Mouse (Mus musculus) liver, postnatal 0 days (tissue): ENCODE measurements around the gene Mthfd1l. TPM values are rescaled to one million over a fixed set of nuclear protein-coding genes. Genes with fewer than 3 reads are reported as not detected.

Experiments used
- ATAC-seq: fragments of 200-750 bp; cut with Nextera tagmentation; 2 replicates; pipeline ENCODE4 v1.8.0; 2017; ENCODE audit warnings: mild to moderate bottlenecking, moderate library complexity
- DNase-seq: peaks from one replicate; pipeline ENCODE4 v3.0.0-alpha.2; 2016
- H3K27ac ChIP-seq: fragments of 300-500 bp; sonication (generic); 2 replicates; pipeline ENCODE4 v1.5.1; 2014; ENCODE audit warnings: antibody characterized with exemption, moderate library complexity, mild to moderate bottlenecking, low read depth
- H3K27me3 ChIP-seq: fragments of 300-500 bp; sonication (generic); 2 replicates; pipeline ENCODE4 v1.6.1; 2014; ENCODE audit warnings: low read length, control low read depth, mixed read lengths; ENCODE audit not compliant: insufficient read depth
- H3K36me3 ChIP-seq: fragments of 300-500 bp; sonication (generic); replicated peaks from 2 replicates; pipeline ENCODE4 v1.6.1; 2014; ENCODE audit warnings: mild to moderate bottlenecking, control low read depth, low read length, moderate library complexity, mixed read lengths; ENCODE audit not compliant: insufficient read depth
- H3K4me1 ChIP-seq: fragments of 300-500 bp; sonication (generic); 2 replicates; pipeline ENCODE4 v1.6.1; 2014; ENCODE audit warnings: antibody characterized with exemption, mild to moderate bottlenecking, control low read depth; ENCODE audit not compliant: insufficient read depth
- H3K4me2 ChIP-seq: fragments of 300-500 bp; sonication (generic); 2 replicates; pipeline ENCODE4 v1.6.1; 2014; ENCODE audit warnings: low read depth, mild to moderate bottlenecking, low read length, moderate library complexity, mixed read lengths
- H3K4me3 ChIP-seq: fragments of 300-500 bp; sonication (generic); 2 replicates; pipeline ENCODE4 v1.5.1; 2014; ENCODE audit warnings: low read depth, low read length
- H3K9ac ChIP-seq: fragments of 300-500 bp; sonication (generic); replicated peaks from 2 replicates; pipeline ENCODE4 v1.6.1; 2014; ENCODE audit warnings: mild to moderate bottlenecking, moderate library complexity
- H3K9me3 ChIP-seq: fragments of 300-500 bp; sonication (generic); 2 replicates; pipeline ENCODE4 v1.6.1; 2016; ENCODE audit warnings: mild to moderate bottlenecking, control low read depth, low read length, mixed read lengths
- CTCF ChIP-seq: sonication (generic); IDR thresholded peaks from 2 replicates; pipeline ENCODE4 v1.5.1; 2016; ENCODE audit warnings: antibody characterized with exemption, low read depth
- EP300 ChIP-seq: IDR thresholded peaks from 2 replicates; pipeline ENCODE4 v1.6.1; 2016; ENCODE audit warnings: antibody characterized with exemption, low read depth, mild to moderate bottlenecking
- WGBS: fragments of 180-500 bp; shearing (Covaris S2); extraction: QIAGEN DNeasy Blood & Tissue Kit; methylation state at CpG from one replicate; pipeline ENCODE4 v1.1.7; 2014; ENCODE audit not compliant: insufficient replicate concordance; 5-methylcytosine and 5-hydroxymethylcytosine counted together
- polyA plus RNA-seq: library from polyadenylated mRNA; unstranded; fragments of >200 nt; fragmentation: Nextera tagmentation; extraction: Ambion mirVana; gene quantifications from 2 replicates; pipeline ENCODE4 v1.2.1, GENCODE M21; 2015

Gene Mthfd1l
- polyA plus RNA-seq, 1 experiment from 2014 or later = 8.4 TPM

DNA sequence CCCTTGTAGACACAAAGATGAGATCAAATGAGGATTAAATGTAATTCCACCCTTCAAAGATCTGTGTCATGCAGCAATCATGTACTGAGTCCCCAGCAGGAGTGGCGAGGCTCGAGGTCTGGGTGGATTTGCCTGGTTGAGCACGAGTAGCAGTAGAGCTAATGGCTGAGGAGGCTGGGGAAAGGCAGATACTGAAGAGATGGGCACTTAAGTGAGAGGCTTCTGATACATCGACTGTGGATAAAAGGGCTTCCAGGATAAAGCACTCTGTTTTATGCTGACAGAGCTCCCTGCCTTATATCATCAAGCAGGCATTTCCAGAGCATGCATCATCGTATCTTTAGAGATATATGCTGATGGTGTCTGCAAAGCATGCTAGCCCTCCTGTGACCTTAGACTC, 84.9 kb downstream of the Mthfd1l start:
- Histone ChIP-seq H3K4me3 (no peak overlapping the region), H3K27ac (no peak overlapping the region), H3K27me3 (no peaks in the 10 kb centered on the region), H3K36me3 (peaks cover 15% of the 10 kb centered on the region), H3K4me1 (no peaks in the 10 kb centered on the region), H3K4me2 (no peak overlapping the region), H3K9ac (no peak overlapping the region), H3K9me3 (no peaks in the 10 kb centered on the region)
- WGBS = 84% methylated on average over 5 of the region's 5 CpGs
- TF ChIP-seq CTCF (no peak), EP300 (no peak)
- ATAC-seq = no peak
- DNase-seq = no peak

DNA sequence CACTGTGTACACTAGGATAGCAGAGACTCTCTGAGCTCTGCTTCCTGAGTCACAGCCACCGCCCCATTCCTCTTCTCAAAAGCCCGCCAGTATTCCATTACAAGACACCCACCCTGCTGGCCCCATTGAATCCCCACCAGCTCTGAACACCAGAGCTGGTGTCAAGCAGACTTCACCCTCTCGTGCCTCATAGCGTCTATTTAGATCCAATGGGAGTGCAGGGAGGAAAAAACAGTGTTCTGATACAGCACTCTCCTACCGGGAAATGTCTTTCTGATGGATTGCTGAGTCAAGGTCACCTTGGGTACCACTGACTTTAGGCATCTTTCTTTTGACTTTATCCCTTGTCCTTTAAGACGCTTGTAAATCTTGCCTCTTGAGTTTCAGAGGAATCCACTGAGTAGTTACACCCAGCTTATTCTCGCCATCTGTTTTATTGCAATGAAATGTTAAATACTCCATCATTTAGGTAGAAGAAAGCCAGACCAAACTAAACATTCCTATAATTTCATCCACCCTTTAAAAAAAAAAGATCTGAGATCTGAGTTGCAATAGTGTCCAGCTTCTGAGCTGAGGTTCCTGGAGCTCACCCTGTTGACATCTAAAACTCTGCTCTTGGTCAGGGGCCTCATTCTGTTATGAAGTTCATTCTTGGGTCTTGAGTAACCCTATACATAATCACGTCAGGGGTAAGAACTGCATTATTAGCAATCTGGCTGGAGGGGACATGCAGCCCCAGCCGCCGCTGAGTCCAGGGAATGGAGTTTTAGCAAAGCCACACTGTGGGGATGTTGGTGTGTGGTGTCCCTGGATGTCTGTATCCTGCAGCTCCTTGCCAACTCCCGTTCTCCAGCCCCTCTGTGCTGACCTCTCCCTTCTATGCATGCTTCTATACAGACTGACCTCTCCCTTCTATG, 88.4 kb downstream of the Mthfd1l start:
- Histone ChIP-seq H3K4me1 (no peaks in the 10 kb centered on the region), H3K9me3 (no peaks in the 10 kb centered on the region), H3K27me3 (no peaks in the 10 kb centered on the region), H3K9ac (no peak overlapping the region), H3K27ac (no peak overlapping the region), H3K4me2 (no peak overlapping the region), H3K4me3 (no peak overlapping the region), H3K36me3 (peaks cover 17% of the 10 kb centered on the region)
- DNase-seq (no peak), ATAC-seq (no peak)
- WGBS = 80% methylated on average over 11 of the region's 11 CpGs
- TF ChIP-seq EP300 = no peak
- TF ChIP-seq CTCF = no peak

DNA sequence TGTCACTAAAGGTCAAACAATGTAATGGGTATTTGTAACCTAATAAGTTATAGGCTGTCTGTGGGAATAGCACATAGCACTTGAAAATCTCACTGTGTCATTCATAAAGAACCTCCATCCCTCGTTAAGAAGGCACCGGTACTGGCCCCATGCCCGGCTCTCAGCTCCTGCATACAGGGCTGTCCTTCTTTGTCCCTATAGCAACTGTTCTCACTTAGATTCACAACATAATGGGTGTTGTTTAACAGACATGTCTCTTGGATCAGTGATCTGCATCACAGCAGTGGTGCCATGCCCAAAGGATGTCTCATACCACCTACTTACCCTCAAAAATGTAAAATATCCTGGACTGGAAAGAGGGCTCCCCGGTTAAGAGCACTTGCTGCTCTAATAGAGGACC, 90.6 kb downstream of the Mthfd1l start:
- Histone ChIP-seq H3K4me2 (no peak overlapping the region), H3K36me3 (peaks cover 6% of the 10 kb centered on the region), H3K9me3 (no peaks in the 10 kb centered on the region), H3K27me3 (no peaks in the 10 kb centered on the region), H3K4me3 (no peak overlapping the region), H3K27ac (no peak overlapping the region), H3K4me1 (no peaks in the 10 kb centered on the region), H3K9ac (no peak overlapping the region)
- TF ChIP-seq CTCF = no peak
- no peak for TF ChIP-seq EP300
- DNase-seq (no peak), ATAC-seq (no peak)
- WGBS = 92% methylated on average over 4 of the region's 4 CpGs

DNA sequence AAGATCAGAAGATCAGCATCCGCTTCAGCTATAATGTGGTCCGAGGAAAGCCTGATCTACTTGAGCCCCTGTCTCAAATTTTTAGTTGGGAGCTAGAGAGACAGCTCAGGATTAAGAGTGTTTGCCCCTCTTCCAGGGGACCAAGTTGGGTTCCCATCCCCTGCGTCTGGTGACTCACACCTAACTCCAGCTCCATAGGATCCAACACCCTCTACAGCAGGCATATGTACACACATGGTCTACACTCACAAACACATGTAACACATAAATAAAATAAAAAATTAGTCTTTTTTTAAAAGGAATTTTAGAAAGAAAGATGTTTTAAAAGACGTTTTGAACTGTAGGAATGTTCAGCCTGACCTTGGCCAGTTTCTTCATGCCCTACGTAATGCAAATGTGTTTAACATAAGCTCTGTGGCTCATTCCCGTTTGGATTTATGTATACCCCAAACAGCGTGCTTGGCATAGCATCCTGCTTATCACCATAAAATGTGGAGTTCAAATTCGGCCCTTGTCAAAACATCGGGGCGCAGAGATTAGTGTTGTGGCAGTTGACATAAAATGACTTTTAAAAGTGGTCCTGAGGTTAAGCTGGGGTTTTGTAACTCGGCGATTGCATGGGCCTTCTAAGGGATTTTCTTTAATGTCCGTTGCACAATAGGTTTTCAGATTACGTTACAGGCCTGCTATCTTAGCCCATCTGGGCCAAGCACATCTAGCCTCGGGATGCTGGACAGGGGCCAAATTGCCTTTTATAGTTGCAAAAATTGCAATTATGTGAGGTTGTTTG, 92.6 kb downstream of the Mthfd1l start:
- H3K4me1 ChIP-seq = no peaks in the 10 kb centered on the region
- 65% methylated on average over 15 of the region's 15 CpGs for WGBS

DNA sequence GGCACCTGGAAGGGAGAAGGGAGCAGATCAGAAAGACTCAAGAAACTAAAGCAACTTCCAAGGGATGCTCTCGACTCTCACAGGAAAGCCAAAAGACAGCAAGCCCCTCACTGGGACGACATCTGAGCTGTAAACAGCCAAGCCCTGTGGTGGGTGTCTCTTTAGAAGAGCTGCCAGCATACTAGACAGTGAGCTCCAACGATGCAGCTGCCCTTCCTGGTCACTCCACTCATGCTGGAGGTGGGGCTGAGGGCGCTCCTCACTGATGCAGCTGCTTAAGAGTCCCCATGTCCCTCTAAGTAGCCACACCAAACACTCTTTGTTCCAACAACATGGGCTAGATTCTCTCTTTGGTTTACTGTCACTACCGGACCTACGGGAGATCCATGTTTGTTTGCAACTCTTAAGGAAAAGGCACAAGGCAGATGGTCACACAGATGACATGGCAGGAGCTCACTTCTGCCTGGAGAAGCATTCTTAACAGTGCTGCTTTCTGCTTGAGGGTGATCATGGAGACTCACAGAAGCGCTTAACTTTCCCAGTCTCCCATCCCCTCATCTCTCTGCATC, 96.4 kb downstream of the Mthfd1l start:
- Histone ChIP-seq H3K9me3 (no peaks in the 10 kb centered on the region), H3K36me3 (no peaks in the 10 kb centered on the region), H3K27me3 (no peaks in the 10 kb centered on the region), H3K27ac (no peak overlapping the region), H3K4me2 (no peak overlapping the region), H3K4me3 (no peak overlapping the region), H3K9ac (no peak overlapping the region), H3K4me1 (no peaks in the 10 kb centered on the region)
- no peak for TF ChIP-seq EP300
- no peak for TF ChIP-seq CTCF
- DNase-seq (no peak), ATAC-seq (no peak)
- 81% methylated on average over 7 of the region's 7 CpGs for WGBS

More for the DNA sequence above, 92.6 kb downstream of the Mthfd1l start:
- Histone ChIP-seq H3K27ac (no peak overlapping the region), H3K9ac (no peak overlapping the region), H3K4me2 (no peak overlapping the region), H3K4me3 (no peak overlapping the region), H3K9me3 (no peaks in the 10 kb centered on the region), H3K27me3 (no peaks in the 10 kb centered on the region), H3K36me3 (peaks cover 6% of the 10 kb centered on the region)
- TF ChIP-seq CTCF (no peak), EP300 (no peak)
- DNase-seq = no peak
- no peak for ATAC-seq

DNA sequence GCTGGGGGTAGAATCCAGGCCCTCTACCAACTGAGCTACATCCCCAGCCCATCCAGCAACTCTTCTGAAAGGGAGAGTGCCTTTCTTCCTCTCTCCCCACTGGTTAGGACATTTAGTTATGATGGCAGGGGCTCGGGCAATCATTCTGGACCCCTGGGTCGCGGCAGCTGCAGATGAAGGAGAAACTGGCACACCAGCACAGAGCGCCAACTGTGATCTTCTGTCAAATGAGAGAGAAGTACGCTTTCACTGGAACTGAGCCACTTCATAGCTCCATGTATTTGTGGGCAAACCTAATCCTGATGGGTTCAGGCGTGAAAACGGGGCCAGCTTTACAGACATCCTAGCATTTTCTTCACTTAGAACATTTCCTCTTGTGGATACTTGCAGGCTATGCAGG, 97.1 kb downstream of the Mthfd1l start:
- Histone ChIP-seq H3K9ac (no peak overlapping the region), H3K4me2 (no peak overlapping the region), H3K27ac (no peak overlapping the region), H3K4me3 (no peak overlapping the region), H3K36me3 (no peaks in the 10 kb centered on the region), H3K9me3 (no peaks in the 10 kb centered on the region), H3K4me1 (no peaks in the 10 kb centered on the region), H3K27me3 (no peaks in the 10 kb centered on the region)
- 86% methylated on average over 7 of the region's 7 CpGs for WGBS
- DNase-seq = no peak
- TF ChIP-seq CTCF (no peak), EP300 (no peak)
- ATAC-seq = no peak
